Mouse (Mus musculus) right cerebral cortex, postnatal 36 days (tissue): ENCODE results near the gene Etv6.
A peak's percentile ranks its signal among the peaks of the same experiment; 100 is the strongest.

Source experiments
- DNase-seq, 2 experiments: peaks; one replicate each; pipeline ENCODE4 v3.0.0; 2022; ENCODE audit warnings: low spot score in 2 of 2, mixed read lengths in 1 of 2

Etv6 gene

DNA sequence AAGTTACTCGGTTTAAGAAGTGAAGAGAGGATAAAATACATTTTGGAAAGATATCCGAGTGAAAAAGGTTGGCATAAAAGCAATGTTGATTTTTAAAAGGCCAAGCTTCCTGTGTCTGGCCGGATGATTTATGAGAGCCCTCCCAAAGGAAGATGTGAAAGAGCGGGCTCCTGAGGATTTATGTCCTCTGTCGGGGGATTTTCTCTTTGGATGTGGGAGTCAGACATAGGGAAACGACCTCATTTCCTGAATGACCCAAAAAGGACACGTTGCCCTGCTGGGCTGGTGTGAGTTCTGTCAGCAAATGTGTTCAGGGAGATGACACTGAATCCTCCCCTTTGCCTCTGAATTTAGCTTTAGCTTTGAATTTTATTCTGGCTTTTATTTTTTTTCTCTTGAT, 8.0 kb downstream of the Etv6 start:
- no peak for DNase-seq

DNA sequence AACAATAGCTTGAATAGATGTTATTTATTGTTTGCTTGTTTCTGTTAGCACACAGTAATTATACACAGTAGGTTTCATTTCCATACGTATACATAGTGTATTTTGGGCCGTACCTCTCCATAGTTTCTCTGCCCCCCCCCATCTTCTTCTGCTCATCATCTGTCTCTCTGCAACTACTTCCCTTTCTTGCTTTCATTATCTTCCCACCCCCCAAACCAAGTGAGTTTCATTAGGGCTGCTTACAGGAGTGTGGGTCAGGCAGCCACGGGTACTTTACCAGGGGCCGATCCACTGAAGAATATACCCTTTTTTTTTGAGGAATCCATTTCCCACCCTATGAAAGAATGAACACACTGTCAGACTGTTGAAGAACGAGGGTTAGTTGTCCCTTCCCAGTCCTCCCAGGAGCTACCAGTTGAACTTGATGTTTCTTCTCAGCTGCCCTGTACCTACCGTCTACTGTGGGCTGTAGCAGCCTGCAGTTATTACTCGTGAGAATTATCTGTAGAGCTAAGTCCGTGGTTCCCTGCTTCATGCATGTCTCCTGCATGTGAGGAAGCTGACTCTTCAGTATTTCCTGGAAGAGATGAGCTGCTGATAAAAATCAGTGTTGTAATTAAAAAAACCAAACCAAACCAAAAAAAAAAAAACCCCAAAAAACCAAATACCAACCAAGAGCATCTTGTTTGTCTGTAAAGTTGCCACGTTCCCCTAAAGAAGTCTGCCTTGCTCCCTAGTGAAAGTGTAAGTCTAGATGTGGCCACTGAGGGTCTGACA, 9.8 kb downstream of the Etv6 start:
- no peak for DNase-seq

DNA sequence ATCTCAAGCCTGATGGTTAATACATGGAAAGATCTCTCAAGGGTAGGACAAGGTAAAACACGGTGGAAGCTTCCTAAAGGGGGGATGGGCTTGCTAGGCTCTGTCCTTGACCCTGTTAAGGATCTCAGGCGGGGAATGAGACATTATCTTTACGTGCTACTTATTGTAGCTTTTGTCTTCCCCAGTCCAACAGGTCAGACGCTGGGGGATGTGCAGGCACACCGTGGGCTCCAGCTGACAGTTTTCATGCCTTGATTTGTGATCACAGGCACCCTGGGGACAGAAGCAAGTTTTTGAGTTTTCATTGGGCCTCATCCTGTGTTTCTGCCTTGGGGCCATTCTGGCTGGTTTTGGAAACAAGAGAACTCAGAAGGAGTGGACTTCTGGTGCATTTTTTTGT, 10.6 kb downstream of the Etv6 start:
- DNase-seq, result no peak

DNA sequence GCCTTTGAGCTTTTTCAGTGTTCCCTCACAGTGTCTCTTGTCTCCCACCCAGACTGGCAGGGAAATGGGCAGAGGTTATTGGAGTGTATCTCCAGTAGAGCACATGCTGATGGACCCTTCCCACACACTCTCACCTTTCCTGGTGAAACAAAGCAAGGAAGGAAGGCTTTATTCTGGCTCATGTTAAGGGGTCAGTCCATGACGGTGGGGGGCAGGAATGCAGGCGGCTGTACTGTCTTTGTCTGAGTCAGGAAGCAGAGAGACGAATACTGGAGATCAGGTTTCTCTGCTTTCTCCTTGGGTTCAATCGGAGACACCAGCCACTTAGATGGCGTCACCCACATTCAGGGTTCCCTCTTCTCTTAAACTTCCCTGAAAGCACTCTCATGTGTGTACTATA, 11.7 kb downstream of the Etv6 start:
- no peak for DNase-seq

DNA sequence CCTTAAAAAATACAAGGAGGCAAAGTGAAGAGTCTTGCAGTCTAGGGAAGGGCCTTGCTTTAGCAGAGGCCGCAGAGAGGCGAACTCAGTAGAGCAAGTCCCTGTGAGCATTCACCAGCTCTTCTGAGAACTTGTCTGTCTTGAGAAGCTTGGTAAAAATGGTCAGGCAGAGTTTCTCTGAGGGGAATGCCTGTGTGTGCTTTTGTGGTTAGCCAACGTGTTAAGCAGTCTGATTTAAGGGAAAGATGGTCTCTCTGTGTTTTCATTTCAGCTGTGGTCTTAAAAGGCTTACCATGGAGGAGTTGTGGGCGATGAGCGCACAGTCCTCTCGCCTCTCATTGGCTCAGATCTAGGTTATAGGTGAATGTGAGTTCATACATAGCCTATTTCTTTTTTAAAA, 12.5 kb downstream of the Etv6 start:
- DNase-seq, result no peak

DNA sequence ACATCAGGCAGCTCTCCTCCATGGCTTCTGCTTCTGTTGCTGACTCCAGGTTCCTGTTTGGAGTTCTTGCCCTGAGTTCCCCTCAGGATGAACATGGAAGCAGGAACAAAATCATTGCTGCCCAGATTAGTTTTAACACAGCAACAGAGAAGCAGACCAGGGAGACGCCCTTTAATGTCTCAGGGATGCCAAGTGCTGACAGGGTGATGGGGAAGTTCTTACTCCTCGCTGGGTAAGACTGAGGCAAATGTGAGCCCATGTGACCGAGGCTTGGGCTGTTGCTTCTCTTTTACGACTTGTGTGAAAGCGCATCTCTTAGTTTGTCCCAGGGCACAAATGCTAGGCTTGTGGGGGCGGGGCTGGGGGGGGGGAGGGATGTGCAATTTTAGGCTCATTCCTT, 13.5 kb downstream of the Etv6 start:
- DNase-seq, result no peak

DNA sequence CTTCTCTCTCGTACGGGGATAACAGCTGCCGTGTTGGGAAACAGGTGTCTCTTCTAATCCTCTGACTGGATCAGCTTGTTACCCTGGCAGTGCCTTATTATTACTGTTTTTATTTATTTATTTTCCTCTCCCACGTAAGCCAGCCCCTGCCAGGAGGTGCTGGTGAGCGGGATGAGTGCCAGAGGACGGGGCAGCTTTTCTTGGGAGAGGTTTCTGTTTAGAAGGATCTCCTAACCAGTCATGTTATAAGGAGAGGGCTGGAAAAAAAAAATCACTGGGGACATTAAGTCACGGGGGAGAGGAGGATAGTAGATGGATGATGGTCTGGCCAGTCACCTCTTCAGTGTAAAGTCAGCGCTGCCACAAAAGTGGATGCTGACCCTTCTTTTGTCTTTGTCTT, 15.0 kb downstream of the Etv6 start:
- no peak for DNase-seq

DNA sequence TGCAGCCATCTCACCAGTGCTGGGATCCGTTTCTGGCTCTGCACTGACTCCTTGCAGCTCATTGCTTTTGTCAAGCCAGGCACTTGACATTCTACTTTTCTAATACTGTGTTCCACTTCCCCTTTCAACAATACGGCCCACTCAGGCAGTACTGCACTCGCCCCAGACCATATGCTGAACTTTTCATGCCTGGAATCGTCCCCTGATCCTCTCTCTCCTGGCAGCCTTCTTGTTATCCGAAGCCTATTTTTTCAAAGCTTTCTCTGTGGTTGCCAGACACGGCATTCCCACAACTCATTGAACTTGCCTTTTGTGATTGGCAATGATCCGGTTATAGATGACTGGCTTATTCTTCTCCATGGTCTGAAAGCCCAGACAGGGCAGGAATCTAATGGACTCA, 16.4 kb downstream of the Etv6 start:
- DNase-seq, result no peak

DNA sequence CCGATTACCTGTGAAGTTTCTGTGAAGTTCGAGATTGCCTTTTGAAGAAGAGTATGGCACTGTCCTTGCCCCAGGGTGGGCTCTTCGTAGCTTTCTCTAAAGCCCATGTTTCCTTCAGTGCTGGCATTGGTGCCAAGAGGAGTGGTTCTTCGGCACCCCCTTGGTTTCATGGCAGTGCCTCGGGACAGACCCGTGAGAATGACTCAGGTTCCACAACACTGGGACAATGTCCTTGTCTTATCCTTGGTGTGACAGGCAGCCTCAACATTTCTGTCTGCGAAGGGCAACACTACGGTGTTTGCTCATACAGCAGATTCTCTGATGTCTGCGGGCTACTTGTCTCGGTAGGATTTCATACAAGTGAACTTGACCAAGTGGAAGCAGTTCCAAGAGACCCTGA, 17.6 kb downstream of the Etv6 start:
- no peak for DNase-seq

DNA sequence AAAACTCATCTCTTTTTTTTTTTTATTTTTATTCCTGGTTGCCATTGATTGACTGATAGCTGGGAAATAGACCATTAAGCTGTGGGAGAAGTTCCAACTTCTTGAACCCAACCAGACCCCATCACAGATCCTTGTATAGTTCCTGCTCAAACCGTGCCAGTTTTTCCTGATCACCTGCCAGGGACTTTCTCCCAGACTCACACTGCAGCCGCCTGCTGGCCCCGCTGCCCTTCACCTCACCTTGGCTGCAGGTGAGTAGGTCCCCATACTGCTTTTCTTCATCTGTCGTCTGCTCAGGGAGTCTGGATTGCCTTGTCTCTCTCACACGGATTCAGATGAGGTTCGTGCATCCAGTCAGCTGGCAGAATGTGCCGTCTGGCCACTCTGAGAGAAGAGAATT, 18.1 kb downstream of the Etv6 start:
- DNase-seq, result no peak

DNA sequence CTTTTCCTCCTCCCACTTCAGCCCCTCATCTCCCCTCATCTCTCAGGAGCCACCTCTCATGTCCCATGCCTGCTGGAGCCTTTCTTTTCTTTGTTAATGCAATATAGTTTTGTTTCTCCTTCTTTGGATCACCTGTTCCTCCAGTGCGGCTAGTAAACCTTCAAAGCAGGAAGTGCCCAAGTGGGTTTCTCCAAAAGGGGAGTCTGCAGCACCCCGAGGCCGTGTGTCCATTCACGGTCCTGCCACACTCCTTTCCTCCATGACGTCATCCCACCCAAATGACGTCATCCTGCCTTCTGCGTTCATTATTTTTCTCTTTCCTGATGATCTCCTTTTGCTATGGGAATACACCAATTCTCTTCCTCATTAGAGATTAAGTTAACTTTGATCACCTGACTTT, 20.1 kb downstream of the Etv6 start:
- DNase-seq, result no peak

DNA sequence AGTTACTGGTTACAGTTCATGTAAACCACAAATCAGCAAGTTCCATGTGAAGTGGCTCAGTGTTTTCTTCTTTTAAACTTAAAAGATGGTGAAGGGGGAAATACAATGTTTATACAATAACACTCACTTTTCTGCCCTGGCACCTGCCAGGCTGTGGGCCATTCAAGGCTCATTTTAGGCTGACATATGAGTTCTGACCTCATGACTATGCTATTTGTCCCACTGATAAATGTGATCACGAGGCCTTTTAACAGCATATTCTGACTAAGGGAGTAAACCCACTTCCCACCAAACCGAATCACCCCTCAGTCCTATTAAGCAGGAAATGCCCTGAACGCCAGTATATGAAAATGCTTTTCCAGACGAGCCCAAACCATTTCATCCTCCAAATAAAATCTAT, 23.0 kb downstream of the Etv6 start:
- DNase-seq, result no peak

DNA sequence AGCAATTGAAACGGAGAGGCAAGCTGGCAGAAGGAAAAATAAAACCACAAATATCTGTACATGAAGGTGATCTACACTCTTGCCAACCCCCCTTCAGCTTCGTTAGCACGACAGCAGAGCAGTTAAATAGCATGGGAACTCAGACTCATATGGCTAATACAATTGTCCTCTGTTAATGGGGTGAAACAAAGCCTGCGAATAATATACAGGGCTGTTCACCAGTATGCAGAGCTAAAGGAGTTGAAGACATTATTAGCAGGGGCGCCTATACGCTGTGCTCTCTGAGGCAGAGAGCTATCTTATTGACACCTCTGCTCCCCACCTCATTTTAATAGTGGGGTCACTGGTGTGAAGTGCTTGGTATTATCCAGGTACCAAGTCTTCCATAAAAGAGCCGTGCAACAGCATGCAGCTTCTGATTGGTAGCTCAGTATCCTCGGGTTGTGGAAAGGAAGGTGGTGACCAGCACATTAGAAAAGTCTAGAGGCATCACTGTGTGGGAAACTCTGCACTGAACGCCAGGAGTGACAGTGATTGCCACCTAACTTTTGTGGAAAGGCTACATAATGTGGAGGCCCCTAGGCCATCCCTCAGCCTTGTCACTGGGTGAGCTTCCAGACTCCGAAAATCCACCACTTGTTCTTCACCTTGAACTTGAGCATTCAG, 23.5 kb downstream of the Etv6 start:
- DNase-seq, result no peak

DNA sequence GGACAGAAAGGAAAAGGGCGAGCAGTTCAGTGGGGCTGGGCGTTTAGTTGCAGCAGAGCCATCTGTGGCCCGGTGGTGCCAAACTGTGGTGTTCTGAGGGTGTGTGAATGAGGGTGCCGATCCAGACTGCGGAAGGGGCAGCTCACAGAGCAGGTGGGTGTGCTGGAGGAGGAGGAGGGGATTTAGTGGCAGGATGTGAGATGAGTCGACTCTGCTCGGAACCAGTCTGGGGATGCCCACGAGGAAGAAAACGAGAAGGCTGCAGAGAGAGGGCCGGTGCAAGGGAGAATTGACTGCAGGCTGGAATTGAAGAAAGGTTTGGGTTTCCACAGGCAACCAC, 24.0 kb downstream of the Etv6 start:
- peak; percentile 34 to 35 for DNase-seq

DNA sequence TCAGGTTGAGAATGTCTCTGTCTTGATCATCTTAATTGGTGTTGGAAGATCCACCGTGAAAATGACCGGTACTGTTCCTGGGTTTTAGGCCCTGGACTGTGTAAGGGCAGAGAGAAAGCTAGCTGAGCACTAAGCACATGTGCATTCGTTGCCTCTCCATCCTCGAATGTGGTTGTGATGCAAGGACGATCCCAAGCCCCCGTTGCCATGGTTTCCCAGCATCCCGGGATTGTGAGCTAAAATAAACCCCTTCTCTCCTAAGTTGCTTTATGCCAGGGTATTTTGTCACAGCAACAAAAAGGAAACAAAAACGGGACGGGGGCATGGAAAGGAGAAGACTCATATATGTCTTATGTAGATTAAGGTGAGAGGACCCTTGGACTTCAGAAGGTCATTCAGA, 24.5 kb downstream of the Etv6 start:
- DNase-seq, result no peak

DNA sequence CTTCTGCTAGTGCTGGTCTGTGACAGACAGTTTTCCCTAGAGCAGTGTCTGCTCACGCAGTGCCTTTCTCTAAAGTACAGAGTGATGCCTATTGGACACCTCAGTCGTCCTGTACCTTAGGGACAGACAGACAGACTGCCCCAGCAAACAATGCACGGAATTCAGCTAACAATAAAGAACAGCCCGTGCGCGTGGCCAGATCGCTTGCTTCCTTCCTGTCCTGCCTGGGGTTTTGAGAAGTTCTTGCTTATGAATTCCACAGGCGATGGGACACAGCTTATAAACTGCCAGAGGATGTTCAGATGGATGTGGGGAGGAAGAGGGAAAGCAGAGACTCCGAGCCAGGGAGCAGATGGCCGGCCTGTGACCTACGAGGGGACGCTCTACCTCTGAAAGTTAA, 25.3 kb downstream of the Etv6 start:
- DNase-seq, result no peak

DNA sequence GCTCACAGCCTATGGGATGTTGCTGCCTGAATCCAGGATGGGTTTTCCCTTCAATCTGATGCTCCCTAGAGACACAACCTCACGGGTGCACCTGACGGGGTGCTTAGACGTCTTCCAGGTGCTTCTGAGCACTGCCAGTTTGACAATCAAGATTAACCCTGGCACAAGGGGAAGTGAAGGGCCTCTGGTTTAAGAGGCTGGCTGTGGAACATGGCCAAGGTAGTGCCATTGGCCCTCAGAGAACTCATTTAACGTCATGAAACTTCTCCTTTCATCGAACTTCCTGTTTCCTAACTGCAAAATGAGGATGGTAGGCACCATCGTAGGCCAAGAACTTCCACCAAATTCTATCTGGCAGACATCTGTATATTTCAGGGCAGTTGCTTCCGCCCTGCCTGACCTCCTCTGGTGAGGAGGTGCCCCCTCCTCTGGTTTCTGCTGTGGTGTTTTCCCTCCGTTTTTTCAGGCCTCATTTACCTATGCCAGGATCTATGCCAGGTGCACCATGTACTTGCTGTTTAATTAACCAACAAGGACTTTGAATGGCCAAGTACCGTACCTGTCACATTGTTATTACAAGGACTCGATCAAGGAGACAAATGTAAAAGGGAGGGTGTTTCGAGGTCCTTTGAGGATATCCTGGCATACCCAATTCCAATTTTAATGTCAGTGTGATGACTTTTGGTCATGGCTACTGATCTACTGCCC, 29.7 kb downstream of the Etv6 start:
- DNase-seq, result no peak

DNA sequence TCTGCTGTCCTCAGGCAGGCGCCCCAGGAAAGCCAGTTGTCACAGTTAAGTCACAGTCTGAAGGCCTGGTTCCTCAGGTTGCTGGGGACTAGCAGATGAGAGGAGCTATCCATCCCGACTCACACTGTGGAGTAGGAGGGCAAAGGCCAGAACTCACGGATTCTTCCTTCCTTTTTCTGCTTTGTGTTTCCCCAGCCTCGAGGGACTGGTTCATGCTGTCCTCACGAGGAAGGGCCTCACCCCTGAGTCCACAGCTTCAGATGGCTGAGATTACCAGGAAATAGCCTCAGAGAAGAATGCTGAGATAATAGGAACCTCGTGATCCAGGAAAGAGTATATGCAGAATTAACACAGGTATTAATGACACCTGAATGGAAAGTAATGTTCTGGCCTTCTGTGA, 30.6 kb downstream of the Etv6 start:
- DNase-seq, result no peak

DNA sequence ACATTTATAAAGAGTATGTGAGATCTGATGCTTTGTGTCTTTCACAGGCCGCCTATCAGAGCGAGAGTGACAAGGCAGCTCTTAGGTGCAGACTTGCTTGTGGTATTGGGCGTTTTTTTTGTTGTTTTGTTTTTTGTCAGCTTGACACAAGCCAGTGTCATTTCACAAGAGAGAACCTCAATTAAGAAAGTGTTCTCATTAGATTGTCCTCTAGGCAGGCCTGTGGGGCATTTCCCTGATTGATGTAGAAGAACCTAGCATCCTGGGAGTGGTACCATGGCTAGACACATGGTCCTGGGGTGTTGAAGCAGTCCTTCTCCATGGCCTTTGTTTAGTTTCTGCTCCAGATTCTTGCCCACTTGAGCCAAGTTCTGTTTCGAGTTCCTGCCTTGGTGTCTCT, 31.5 kb downstream of the Etv6 start:
- DNase-seq, result no peak

DNA sequence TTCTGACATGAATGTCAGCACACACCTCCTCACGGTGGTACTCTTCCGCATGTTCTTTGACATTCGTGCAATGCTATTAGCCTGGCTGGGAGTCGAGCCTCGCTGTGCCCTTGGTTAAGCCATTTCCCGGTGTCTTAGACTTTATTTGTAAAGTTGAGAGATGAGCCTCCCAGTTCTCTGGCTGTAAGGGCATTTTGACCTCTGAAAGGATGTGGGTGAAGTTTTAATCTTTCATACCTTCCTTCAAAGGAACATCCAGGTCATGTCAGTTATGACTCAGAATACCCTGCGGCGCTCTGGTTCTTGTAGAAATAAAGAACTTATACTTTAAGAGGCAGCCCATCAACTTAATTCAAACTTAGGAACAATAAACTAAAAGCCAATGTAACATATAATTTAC, 32.0 kb downstream of the Etv6 start:
- DNase-seq, result no peak

DNA sequence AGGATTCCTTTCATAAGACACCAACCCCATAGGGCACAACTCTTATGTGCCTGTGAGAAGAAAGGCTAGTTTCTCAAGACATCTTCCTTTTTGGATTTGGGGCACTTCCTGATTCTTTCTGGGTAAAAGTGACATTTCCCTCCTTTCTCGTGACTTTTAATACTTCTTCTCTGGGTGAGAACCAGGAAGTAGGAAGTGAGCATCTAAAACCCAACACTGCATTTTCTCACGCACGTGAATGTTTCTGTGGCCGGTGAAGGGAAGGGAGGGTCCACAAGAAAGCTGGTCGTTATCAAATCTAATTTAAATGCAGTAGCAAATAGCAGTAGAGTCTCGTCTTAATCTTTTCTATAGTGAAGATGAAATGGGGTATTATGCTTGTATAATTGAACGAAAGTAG, 36.9 kb downstream of the Etv6 start:
- no peak for DNase-seq

DNA sequence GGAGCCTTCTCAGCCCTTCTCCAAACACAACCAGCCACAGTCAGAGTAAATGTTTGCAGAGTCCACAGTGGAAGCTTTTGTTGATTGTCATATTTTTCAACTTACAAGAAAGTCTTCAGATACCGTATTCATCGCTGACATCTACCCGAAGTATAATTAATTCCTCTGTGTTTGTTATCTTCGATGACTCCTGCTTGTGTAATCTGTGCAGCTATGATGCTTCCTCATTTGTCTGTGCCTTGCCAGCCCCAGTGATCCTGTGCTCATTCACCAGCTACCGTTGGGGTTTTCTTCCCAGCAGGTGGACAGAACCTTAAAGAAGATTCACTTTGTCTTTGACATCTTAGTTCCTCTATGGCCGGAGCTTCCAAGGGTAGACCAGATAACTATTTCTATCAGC, 37.4 kb downstream of the Etv6 start:
- no peak for DNase-seq

DNA sequence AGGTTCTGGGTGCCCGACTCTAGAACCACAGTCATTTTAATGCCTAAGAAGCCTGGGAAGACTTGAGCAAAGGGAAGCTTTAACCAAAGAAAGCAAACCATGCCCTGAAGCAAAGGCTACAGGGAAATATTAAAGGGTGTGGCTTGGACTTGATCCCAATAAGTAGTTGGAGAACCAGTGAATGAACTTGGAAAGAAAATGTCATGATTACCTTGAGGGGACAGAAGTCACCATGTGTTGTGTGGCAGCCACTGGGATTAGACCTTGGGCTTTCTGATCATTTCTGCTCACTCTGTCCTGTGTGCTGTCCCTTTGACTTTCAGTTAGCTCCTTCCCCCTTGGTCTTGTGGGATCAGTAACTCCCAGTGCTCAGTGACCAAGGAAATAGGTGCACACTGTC, 38.9 kb downstream of the Etv6 start:
- DNase-seq, result no peak
